In the genomic region with DNA sequence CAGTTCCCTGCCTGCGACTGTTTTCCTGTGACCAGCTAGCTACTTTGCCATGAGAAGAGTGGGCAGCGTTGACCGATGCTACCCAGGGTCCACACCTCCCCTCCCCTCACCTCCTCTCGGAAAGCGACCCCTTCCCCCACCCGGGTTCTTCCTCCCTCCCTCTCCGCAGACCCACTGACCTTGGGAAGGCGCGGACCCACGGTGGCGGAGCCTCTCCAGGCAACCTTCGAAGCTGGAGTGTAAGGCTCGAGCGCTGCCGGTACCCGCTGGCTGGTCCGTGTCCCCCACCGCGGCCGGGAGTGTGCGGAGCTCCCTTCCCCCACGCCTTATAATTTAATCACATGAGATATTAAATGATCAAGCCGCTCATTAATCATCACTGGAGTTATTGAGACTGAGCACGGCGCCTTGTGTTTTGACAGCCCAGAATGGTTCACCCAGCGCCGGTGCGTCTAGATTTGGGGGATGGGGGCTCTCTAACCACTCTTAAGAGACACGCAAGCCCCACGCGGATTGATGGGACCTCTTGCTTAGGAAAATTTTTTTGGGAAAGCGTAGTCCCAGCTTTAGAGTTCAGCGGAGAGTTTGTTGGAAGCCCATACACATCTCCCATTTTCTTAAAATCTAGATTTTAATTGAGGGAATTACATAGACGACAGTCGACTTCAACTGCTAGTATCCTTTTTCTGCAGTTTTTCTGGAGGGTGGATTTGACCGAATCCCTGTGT, we compare ENCODE assay signal across 9 mouse cellular contexts. TPM values are rescaled to one million over a fixed set of nuclear protein-coding genes. Genes with fewer than 3 reads are reported as not detected.
A peak's percentile ranks its signal among the peaks of the same experiment; 100 is the strongest.
DNase-seq lines count a peak whose midpoint lies in the region; ATAC-seq lines count a peak whose summit lies in the region.
"Had no signal": no experiment of that assay in that cellular context is flagged by ENCODE, and none has a peak within 500 bp of the region (broad histone marks: within the 10 kb centered on the region; RNA-seq: fewer than 3 reads in every experiment).

No protein-coding gene starts in this region.

- H3K36me3 ChIP-seq in limb, embryonic 10.5 days, result no peaks in the 10 kb centered on the region

- peaks cover 22% of the 10 kb centered on the region for H3K4me1 ChIP-seq in limb, embryonic 10.5 days

- WGBS in limb, embryonic 10.5 days, result 1% methylated on average over 36 of the region's 36 CpGs

- DNase-seq in heart, adult 11 months, result peak; percentile 85
- DNase-seq in heart, adult 8-10 months (ENCODE audit: low spot score), result no peak
- peak; percentile 14 for DNase-seq in ovary, postnatal 36 days (ENCODE audit: low spot score)
- no peak for DNase-seq in ovary, postnatal 14 days (ENCODE audit: low spot score)
- DNase-seq in limb, embryonic 10.5 days (ENCODE audit: low spot score), result peak; percentile 62
- peak; percentile 46 for DNase-seq in testis, postnatal 10 days (ENCODE audit: low spot score)
- DNase-seq in lung, postnatal 10 days, result no peak
- DNase-seq: thymus, adult 18-20 months had no signal

- no peak for ATAC-seq in megakaryocyte progenitor cell, adult 5-6 weeks (replicated peaks; ENCODE audit: poor library complexity)

- H3K27me3 ChIP-seq in limb, embryonic 10.5 days (ENCODE audit: low read depth, poor library complexity, severe bottlenecking), result peaks cover 87% of the 10 kb centered on the region

- no peak overlapping the region for H3K27ac ChIP-seq in limb, embryonic 10.5 days

- peak overlapping the region; percentile 25 for H3K4me3 ChIP-seq in limb, embryonic 10.5 days

- no peaks in the 10 kb centered on the region for H3K9me3 ChIP-seq in limb, embryonic 10.5 days (replicated peaks)

RNA-seq across cellular contexts. Expression of a gene that starts 16.2 kb away (rescaled TPM):
- 100 to 1,000 TPM; 111 to 137 (median 121) TPM for total RNA-seq in heart, adult 8-10 months (2022)
- polyA plus RNA-seq in limb, embryonic 10.5 days (2016; fragmentation: Nextera tagmentation; extraction: Ambion mirVana), result 24.8 and 26.2 TPM in 2 replicates
- total RNA-seq in megakaryocyte progenitor cell, adult 5-6 weeks (2015), result 22.6 and 35.2 TPM in 2 replicates
- total RNA-seq in megakaryocyte progenitor cell, adult 5-6 weeks (2017), result 21.2 and 34.6 TPM in 2 replicates

Comparison
In these comparisons a context has a peak if more than half of its experiments do, and no peak if none do; other contexts are left out.
1. DNase-seq: peak in heart, adult 11 months (single experiment), ovary, postnatal 36 days (single experiment), limb, embryonic 10.5 days (single experiment) and testis, postnatal 10 days (single experiment); none in heart, adult 8-10 months (single experiment), ovary, postnatal 14 days (single experiment) and lung, postnatal 10 days (single experiment).